Comparison of ENCODE assay signal across 7 mouse cellular contexts in the genomic region with DNA sequence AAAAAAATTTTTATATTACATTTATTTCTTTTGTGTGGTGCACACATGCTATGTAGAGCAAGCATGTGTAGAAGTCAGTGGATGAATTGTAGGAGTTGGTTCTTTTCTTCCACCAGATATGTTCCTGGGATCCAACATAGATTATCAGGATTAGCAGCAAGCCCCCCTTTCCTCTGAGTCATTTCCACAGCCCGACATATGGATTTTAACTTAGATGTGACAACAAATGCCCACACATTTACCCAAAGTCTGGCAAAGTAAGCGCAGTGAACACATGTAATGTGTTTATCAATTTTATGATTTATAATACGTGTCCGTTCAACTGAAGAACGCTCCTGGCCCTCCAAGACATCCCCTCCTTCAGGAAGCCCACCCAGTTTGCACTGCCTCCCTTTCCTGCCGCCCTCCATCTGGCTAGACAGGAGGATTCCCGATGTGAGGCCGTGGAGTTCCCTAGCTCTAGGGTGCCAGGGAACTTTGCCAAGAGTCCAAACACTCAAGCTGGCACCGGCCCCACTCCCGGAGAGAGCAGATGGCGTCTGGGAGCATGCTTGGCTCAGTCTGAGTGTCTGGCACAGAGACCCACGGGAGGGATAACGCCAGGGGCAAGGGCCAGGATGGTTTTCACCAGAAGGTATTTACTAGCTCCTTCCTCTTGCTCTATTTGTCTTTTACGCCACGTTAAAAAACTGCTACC. TPM values are rescaled to one million over a fixed set of nuclear protein-coding genes. Genes with fewer than 3 reads are reported as not detected.
DNase-seq lines count a peak whose midpoint lies in the region; ATAC-seq lines count a peak whose summit lies in the region.

No protein-coding gene starts in this region.

- DNase-seq in adipocyte (ENCODE audit: low spot score), result peak; percentile 89
- DNase-seq in brain, embryonic 18.5 days (ENCODE audit: low read depth, low spot score), result peak; percentile 89
- DNase-seq in gastrocnemius, adult 18-20 months (ENCODE audit: low spot score), result peak; percentile 70
- peak; percentile 93 to 95 for DNase-seq in kidney, postnatal 25 days
- DNase-seq in right cerebral cortex, postnatal 25 days, result peak; percentile 90
- no peak for DNase-seq in spleen, postnatal 36 days (ENCODE audit: low spot score in 2 of 2)

- 0 out of 2 replicates have a peak overlapping the region, but pooled peaks have one; percentile 0 for H3K4me2 ChIP-seq in lung, embryonic 16.5 days (ENCODE audit: low read depth, low read length)

- peak; percentile 41 for ATAC-seq in lung, embryonic 16.5 days (ENCODE audit: low read depth)

- WGBS in lung, embryonic 16.5 days, result 25% methylated on average over 15 of the region's 15 CpGs

- peaks cover 23% of the 10 kb centered on the region for H3K4me1 ChIP-seq in lung, embryonic 16.5 days (replicated peaks; ENCODE audit: control insufficient read depth, insufficient read depth, low read length)

- peak overlapping the region; percentile 36 for H3K27ac ChIP-seq in lung, embryonic 16.5 days (ENCODE audit: low read length)

- H3K27me3 ChIP-seq in lung, embryonic 16.5 days (ENCODE audit: control insufficient read depth, insufficient read depth, low read depth, low read length), result peaks cover 21% of the 10 kb centered on the region

- H3K4me3 ChIP-seq in lung, embryonic 16.5 days (ENCODE audit: low read length), result no peak overlapping the region

- H3K9me3 ChIP-seq in lung, embryonic 16.5 days (ENCODE audit: control insufficient read depth, low read length), result no peaks in the 10 kb centered on the region

- no peak overlapping the region for H3K9ac ChIP-seq in lung, embryonic 16.5 days (ENCODE audit: low read length)

- no peaks in the 10 kb centered on the region for H3K36me3 ChIP-seq in lung, embryonic 16.5 days (ENCODE audit: control insufficient read depth, insufficient read depth, low read length)

RNA-seq across cellular contexts. Expression of a gene that starts 1.3 kb away (rescaled TPM):
- total RNA-seq in gastrocnemius, adult 18-20 months (2021), result not detected
- 3.6 and 3.9 TPM in 2 replicates for polyA plus RNA-seq in lung, embryonic 16.5 days (2015; fragmentation: Nextera tagmentation; extraction: Ambion mirVana)

RNA-seq across cellular contexts. Expression of a gene that starts 4.3 kb away (rescaled TPM):
- total RNA-seq in gastrocnemius, adult 18-20 months (2021), result 1 to 10 TPM; 7.3 to 7.8 TPM
- polyA plus RNA-seq in lung, embryonic 16.5 days (2015; fragmentation: Nextera tagmentation; extraction: Ambion mirVana), result 33.1 and 35.8 TPM in 2 replicates

RNA-seq across cellular contexts. Expression of a gene that starts 10.6 kb away (rescaled TPM):
- total RNA-seq in gastrocnemius, adult 18-20 months (2021), result 1 to 10 TPM; 3.9 to 7.8 TPM
- 3.1 and 3.4 TPM in 2 replicates for polyA plus RNA-seq in lung, embryonic 16.5 days (2015; fragmentation: Nextera tagmentation; extraction: Ambion mirVana)

RNA-seq across cellular contexts. Expression of a gene that starts 17.3 kb away (rescaled TPM):
- total RNA-seq in gastrocnemius, adult 18-20 months (2021), result 10 to 100 TPM; 19.9 to 21.3 TPM
- 70.6 and 71.2 TPM in 2 replicates for polyA plus RNA-seq in lung, embryonic 16.5 days (2015; fragmentation: Nextera tagmentation; extraction: Ambion mirVana)

RNA-seq across cellular contexts. Expression of a gene that starts 17.5 kb away (rescaled TPM):
- total RNA-seq in gastrocnemius, adult 18-20 months (2021), result 100 to 1,000 TPM; 134 to 137 TPM
- polyA plus RNA-seq in lung, embryonic 16.5 days (2015; fragmentation: Nextera tagmentation; extraction: Ambion mirVana), result 64.6 and 67.6 TPM in 2 replicates

Comparison
In these comparisons a context has a peak if more than half of its experiments do, and no peak if none do; other contexts are left out.
1. DNase-seq: peak in adipocyte (single experiment), brain, embryonic 18.5 days (single experiment), gastrocnemius, adult 18-20 months (single experiment), kidney, postnatal 25 days (2 of 2) and right cerebral cortex, postnatal 25 days (single experiment); none in spleen, postnatal 36 days (0 of 2).